Mouse (Mus musculus) right cerebral cortex, postnatal 25 days (tissue): Measurements from ENCODE around the gene Atp10a.
A peak's percentile ranks its signal among the peaks of the same experiment; 100 is the strongest.

Source experiments
- DNase-seq: peaks from one replicate; pipeline ENCODE4 v3.0.0; 2022

The Atp10a gene

GRCm38 (mm10) chr7:58742009-58742408 lies 86.0 kb downstream of the Atp10a start:
- DNase-seq, result no peak

- no peak for DNase-seq
Measured at GRCm38 (mm10) chr7:58742648-58743047, 86.7 kb downstream of the Atp10a start.

- no peak for DNase-seq
Measured at GRCm38 (mm10) chr7:58743362-58744320, 87.7 kb downstream of the Atp10a start.

GRCm38 (mm10) chr7:58746817-58747216 lies 90.9 kb downstream of the Atp10a start:
- no peak for DNase-seq

- DNase-seq, result no peak
Measured at GRCm38 (mm10) chr7:58749904-58750612, 94.1 kb downstream of the Atp10a start.

- no peak for DNase-seq
Measured at GRCm38 (mm10) chr7:58752041-58752440, 96.1 kb downstream of the Atp10a start.

- DNase-seq, result no peak
Measured at GRCm38 (mm10) chr7:58754076-58754475, 98.1 kb downstream of the Atp10a start.

GRCm38 (mm10) chr7:58754536-58754935 lies 98.6 kb downstream of the Atp10a start:
- DNase-seq, result no peak

GRCm38 (mm10) chr7:58755083-58755482 lies 99.1 kb downstream of the Atp10a start:
- no peak for DNase-seq

GRCm38 (mm10) chr7:58755846-58756245 lies 99.9 kb downstream of the Atp10a start:
- no peak for DNase-seq

- DNase-seq, result no peak
Measured at GRCm38 (mm10) chr7:58757331-58757730, 101.4 kb downstream of the Atp10a start.

GRCm38 (mm10) chr7:58758396-58758795 lies 102.4 kb downstream of the Atp10a start:
- no peak for DNase-seq

- no peak for DNase-seq
Measured at GRCm38 (mm10) chr7:58759265-58759664, 103.3 kb downstream of the Atp10a start.

- DNase-seq, result peak; percentile 40
Measured at GRCm38 (mm10) chr7:58767257-58767656, 111.3 kb downstream of the Atp10a start.

GRCm38 (mm10) chr7:58768253-58768652 lies 112.3 kb downstream of the Atp10a start:
- DNase-seq, result no peak

GRCm38 (mm10) chr7:58770254-58770653 lies 114.3 kb downstream of the Atp10a start:
- no peak for DNase-seq

- DNase-seq, result no peak
Measured at GRCm38 (mm10) chr7:58772048-58772690, 116.2 kb downstream of the Atp10a start.

GRCm38 (mm10) chr7:58779146-58779545 lies 123.2 kb downstream of the Atp10a start:
- no peak for DNase-seq

GRCm38 (mm10) chr7:58786986-58787385 lies 131.0 kb downstream of the Atp10a start:
- no peak for DNase-seq

- DNase-seq, result no peak
Measured at GRCm38 (mm10) chr7:58787585-58787984, 131.6 kb downstream of the Atp10a start.

GRCm38 (mm10) chr7:58788424-58789261 lies 132.7 kb downstream of the Atp10a start:
- DNase-seq, result peak; percentile 24

- no peak for DNase-seq
Measured at GRCm38 (mm10) chr7:58797281-58797680, 141.3 kb downstream of the Atp10a start.
